Mouse (Mus musculus): ENCODE results near the gene Mag. TPM values are rescaled to one million over a fixed set of nuclear protein-coding genes. Genes with fewer than 3 reads are reported as not detected.

Gene Mag
- total and polyA plus RNA-seq, 2 experiments from 2014 or later: 14.4 to 48.7 TPM

GRCm38 (mm10) chr7:30909773-30910172, 4.9 kb downstream of the Mag start:
- no peak overlapping the region for H3K4me3 ChIP-seq (ENCODE audit: low read length)
- no peak for DNase-seq (ENCODE audit: low spot score)
- H3K27ac ChIP-seq: no peak overlapping the region
- no peaks in the 10 kb centered on the region for H3K27me3 ChIP-seq (ENCODE audit: insufficient read depth, low read length)
- H3K4me1 ChIP-seq (ENCODE audit: insufficient read depth, low read length): peaks cover 3% of the 10 kb centered on the region; the same call in 1 of the 2 replicates
- TF ChIP-seq CTCF (IDR thresholded peaks at IDR 0.05; ENCODE audit: low read depth): no peak
- 82% methylated on average over 6 of the region's 6 CpGs for WGBS
- H3K36me3 ChIP-seq (ENCODE audit: insufficient read depth, low read length): no peaks in the 10 kb centered on the region
- no peak for ATAC-seq
- H3K9me3 ChIP-seq (ENCODE audit: low read length): no peaks in the 10 kb centered on the region
- no peak overlapping the region for H3K4me2 ChIP-seq (ENCODE audit: low read depth, low read length)
- H3K9ac ChIP-seq (replicated peaks; ENCODE audit: low read length): no peak overlapping the region

DNA sequence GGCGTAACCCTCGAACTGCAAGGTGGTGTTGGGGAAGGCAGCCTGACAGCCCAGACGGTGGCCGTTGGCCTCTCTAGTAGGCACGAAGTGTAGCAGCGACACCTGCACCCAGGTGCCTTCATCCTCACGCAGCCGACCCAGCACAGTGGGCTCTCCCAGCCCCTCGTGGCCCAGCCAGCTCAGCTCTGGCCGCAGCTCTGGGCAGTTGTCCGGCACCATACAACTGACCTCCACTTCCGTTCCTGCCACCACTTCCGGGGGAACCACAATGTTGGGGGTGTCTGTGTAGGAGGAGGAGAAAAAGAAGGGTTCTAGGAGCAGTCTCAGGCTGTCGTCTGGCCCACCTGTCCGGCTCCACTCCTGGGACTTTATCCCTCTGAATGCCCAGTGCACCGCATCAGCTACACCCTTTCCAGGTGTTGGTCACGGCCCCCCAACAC, 5.7 kb downstream of the Mag start:
- DNase-seq (ENCODE audit: low spot score): no peak
- Histone ChIP-seq H3K4me2 (ENCODE audit: low read depth, low read length) (peak overlapping the region; percentile 58), H3K27ac (no peak overlapping the region), H3K36me3 (ENCODE audit: insufficient read depth, low read length) (no peaks in the 10 kb centered on the region), H3K27me3 (ENCODE audit: insufficient read depth, low read length) (no peaks in the 10 kb centered on the region), H3K9me3 (ENCODE audit: low read length) (no peaks in the 10 kb centered on the region), H3K4me3 (ENCODE audit: low read length) (peak overlapping the region; percentile 21), H3K4me1 (ENCODE audit: insufficient read depth, low read length) (peaks cover 3% of the 10 kb centered on the region; the same call in 1 of the 2 replicates), H3K9ac (replicated peaks; ENCODE audit: low read length) (no peak overlapping the region)
- peak; percentile 48 for ATAC-seq
- 31% methylated on average over 17 of the region's 17 CpGs for WGBS
- no peak for TF ChIP-seq CTCF (IDR thresholded peaks at IDR 0.05; ENCODE audit: low read depth)

DNA sequence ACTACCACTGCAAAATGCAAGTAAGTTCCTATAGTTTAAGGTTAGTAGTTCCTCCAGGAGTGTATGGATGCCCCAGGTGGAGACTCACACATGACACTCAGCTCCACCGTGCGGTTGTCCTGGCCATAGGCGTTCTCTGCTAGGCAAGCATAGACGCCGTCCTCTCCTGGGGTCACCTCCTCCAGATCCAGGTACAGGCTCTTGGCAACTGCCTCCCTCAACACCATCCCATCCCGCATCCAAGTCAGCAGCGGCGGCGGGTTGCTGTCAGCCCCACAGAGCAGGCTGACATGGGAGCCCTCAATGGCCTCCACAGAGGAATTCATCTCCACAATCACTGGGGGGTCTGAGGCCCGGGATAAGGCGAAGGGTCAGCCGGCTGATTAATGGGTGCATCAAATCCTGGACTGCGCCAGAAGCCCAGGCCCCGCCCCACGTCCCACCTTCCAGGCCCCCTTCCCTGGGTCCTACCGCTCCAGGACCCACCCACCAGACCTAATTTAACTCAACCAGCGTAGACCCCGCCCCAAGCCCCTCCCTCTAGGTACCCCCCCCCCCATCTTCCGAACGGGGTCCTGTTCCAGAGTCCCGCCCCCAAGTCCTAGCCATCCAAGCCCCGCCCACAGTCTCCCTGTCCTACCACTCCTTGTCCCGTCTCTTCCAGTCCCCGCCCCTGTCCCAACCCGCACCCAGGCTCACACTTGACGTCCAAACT, 6.2 kb downstream of the Mag start:
- DNase-seq (ENCODE audit: low spot score) (peak; percentile 8), ATAC-seq (peak; percentile 57)
- Histone ChIP-seq H3K9me3 (ENCODE audit: low read length) (no peaks in the 10 kb centered on the region), H3K9ac (replicated peaks; ENCODE audit: low read length) (no peak overlapping the region), H3K36me3 (ENCODE audit: insufficient read depth, low read length) (no peaks in the 10 kb centered on the region), H3K27ac (no peak overlapping the region), H3K4me2 (ENCODE audit: low read depth, low read length) (peak overlapping the region; percentile 58), H3K4me3 (ENCODE audit: low read length) (peak overlapping the region; percentile 21), H3K27me3 (ENCODE audit: insufficient read depth, low read length) (no peaks in the 10 kb centered on the region), H3K4me1 (ENCODE audit: insufficient read depth, low read length) (peaks cover 3% of the 10 kb centered on the region; the same call in 1 of the 2 replicates)
- WGBS: 2% methylated on average over 23 of the region's 26 CpGs
- 0 out of 2 replicates have a peak, but pooled peaks have one; percentile 25 for TF ChIP-seq CTCF (IDR thresholded peaks at IDR 0.05; ENCODE audit: low read depth)

GRCm38 (mm10) chr7:30904042-30904441, 10.6 kb downstream of the Mag start:
- Histone ChIP-seq H3K36me3 (ENCODE audit: insufficient read depth, low read length) (no peaks in the 10 kb centered on the region), H3K27me3 (ENCODE audit: insufficient read depth, low read length) (no peaks in the 10 kb centered on the region), H3K4me3 (ENCODE audit: low read length) (no peak overlapping the region), H3K4me1 (ENCODE audit: insufficient read depth, low read length) (peaks cover 3% of the 10 kb centered on the region; the same call in 1 of the 2 replicates), H3K9ac (replicated peaks; ENCODE audit: low read length) (no peak overlapping the region), H3K9me3 (ENCODE audit: low read length) (no peaks in the 10 kb centered on the region), H3K27ac (no peak overlapping the region), H3K4me2 (ENCODE audit: low read depth, low read length) (no peak overlapping the region)
- peak; percentile 68 for TF ChIP-seq CTCF (IDR thresholded peaks at IDR 0.05; ENCODE audit: low read depth)
- DNase-seq (ENCODE audit: low spot score) (peak; percentile 34), ATAC-seq (no peak)
- WGBS: 54% methylated on average over 4 of the region's 4 CpGs

DNA sequence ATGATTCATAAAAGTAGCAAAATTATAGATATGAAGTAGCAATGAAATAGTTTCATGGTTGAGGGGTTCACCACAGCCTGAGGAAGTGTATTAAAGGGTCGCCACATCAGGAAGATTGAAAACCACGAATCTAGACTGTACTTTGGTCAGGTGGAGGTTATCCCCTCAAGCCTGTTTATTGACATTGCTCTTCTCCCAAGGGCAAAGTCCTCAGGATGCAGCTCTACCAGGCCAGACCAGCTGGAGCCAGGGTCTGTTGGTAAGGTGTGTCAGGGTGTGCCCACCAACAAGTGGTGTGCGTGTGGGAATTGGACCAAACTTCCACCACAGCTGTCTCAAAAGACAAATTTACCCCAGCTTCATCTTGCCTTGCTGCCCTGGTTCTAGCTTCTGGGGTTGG, 19.5 kb downstream of the Mag start:
- no peak for TF ChIP-seq CTCF (IDR thresholded peaks at IDR 0.05; ENCODE audit: low read depth)
- no peaks in the 10 kb centered on the region for H3K4me1 ChIP-seq (ENCODE audit: insufficient read depth, low read length)
- no peaks in the 10 kb centered on the region for H3K9me3 ChIP-seq (ENCODE audit: low read length)
- no peak overlapping the region for H3K27ac ChIP-seq
- ATAC-seq: no peak
- H3K9ac ChIP-seq (replicated peaks; ENCODE audit: low read length): no peak overlapping the region
- no peaks in the 10 kb centered on the region for H3K27me3 ChIP-seq (ENCODE audit: insufficient read depth, low read length)
- no peaks in the 10 kb centered on the region for H3K36me3 ChIP-seq (ENCODE audit: insufficient read depth, low read length)
- H3K4me2 ChIP-seq (ENCODE audit: low read depth, low read length): no peak overlapping the region
- H3K4me3 ChIP-seq (ENCODE audit: low read length): no peak overlapping the region
- 91% methylated on average over 3 of the region's 3 CpGs for WGBS
- DNase-seq (ENCODE audit: low spot score): no peak

GRCm38 (mm10) chr7:30892515-30892914, 22.2 kb downstream of the Mag start:
- TF ChIP-seq CTCF (IDR thresholded peaks at IDR 0.05; ENCODE audit: low read depth): no peak
- Histone ChIP-seq H3K27me3 (ENCODE audit: insufficient read depth, low read length) (no peaks in the 10 kb centered on the region), H3K27ac (no peak overlapping the region), H3K9me3 (ENCODE audit: low read length) (no peaks in the 10 kb centered on the region), H3K36me3 (ENCODE audit: insufficient read depth, low read length) (no peaks in the 10 kb centered on the region), H3K4me2 (ENCODE audit: low read depth, low read length) (no peak overlapping the region), H3K4me1 (ENCODE audit: insufficient read depth, low read length) (no peaks in the 10 kb centered on the region), H3K9ac (replicated peaks; ENCODE audit: low read length) (no peak overlapping the region), H3K4me3 (ENCODE audit: low read length) (no peak overlapping the region)
- ATAC-seq (no peak), DNase-seq (ENCODE audit: low spot score) (no peak)
- WGBS: 64% methylated on average over 3 of the region's 3 CpGs

DNA sequence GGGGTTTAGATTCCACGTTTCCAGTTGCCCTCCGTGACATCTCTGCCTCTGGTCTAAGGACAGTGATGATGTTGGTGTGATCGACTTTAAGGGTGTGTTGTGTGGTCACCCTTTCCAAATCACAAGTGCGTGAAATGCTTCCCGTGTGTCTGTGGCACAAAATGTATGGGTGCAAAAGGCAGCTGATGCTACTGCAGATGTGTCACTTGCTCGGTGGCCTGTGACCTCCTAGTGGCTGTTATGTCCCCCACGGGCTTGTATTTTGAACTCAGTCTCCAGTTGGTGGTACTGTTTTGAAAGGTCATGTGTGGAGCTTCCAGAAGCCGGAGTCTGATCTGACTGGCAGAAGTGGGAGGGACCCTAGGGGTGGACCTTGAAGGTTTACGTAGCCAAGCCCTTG, 22.9 kb downstream of the Mag start:
- H3K36me3 ChIP-seq (ENCODE audit: insufficient read depth, low read length): no peaks in the 10 kb centered on the region
- ATAC-seq (no peak), DNase-seq (ENCODE audit: low spot score) (no peak)
- WGBS: 80% methylated on average over 9 of the region's 9 CpGs
- no peaks in the 10 kb centered on the region for H3K9me3 ChIP-seq (ENCODE audit: low read length)
- no peaks in the 10 kb centered on the region for H3K27me3 ChIP-seq (ENCODE audit: insufficient read depth, low read length)
- TF ChIP-seq CTCF (IDR thresholded peaks at IDR 0.05; ENCODE audit: low read depth): no peak
- no peak overlapping the region for H3K4me3 ChIP-seq (ENCODE audit: low read length)
- H3K4me2 ChIP-seq (ENCODE audit: low read depth, low read length): no peak overlapping the region
- H3K9ac ChIP-seq (replicated peaks; ENCODE audit: low read length): no peak overlapping the region
- no peaks in the 10 kb centered on the region for H3K4me1 ChIP-seq (ENCODE audit: insufficient read depth, low read length)
- no peak overlapping the region for H3K27ac ChIP-seq

Data from hindbrain, postnatal 0 days (tissue).